Mouse (Mus musculus): ENCODE measurements around the gene Ankrd33b.

DNA sequence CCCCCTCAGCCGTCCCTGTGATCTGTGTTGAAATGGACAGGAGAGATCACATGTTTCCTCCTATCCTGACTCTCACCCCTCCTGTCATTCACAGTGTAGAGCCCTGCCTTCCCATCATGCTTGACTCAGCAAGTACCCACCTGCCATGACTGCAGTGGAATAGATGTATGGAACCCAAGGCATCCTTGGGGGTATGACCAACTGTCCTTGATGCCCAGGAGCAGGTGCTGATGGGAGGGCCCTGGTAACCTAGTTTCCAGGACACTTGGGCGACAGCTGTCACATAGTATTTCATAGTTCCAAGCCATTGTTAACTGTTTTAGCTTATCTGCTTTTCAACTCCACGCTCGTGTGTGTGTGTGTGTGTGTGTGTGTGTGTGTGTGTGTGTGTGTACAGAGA is 98.0 kb downstream of the Ankrd33b start:
- TF ChIP-seq CTCF (IDR thresholded peaks at IDR 0.05; ENCODE audit: borderline replicate concordance, control insufficient read depth, extremely low read depth, insufficient read depth, low read length, poor library complexity) (no peak), POLR2A (IDR thresholded peaks at IDR 0.05; ENCODE audit: control insufficient read depth, extremely low read depth, insufficient read depth, low read length, poor library complexity) (no peak)
